Comparison of ENCODE assay signal across 7 mouse cellular contexts in genomic region chr8:71779824-71780223, GRCm38 (mm10). TPM values are rescaled to one million over a fixed set of nuclear protein-coding genes. Genes with fewer than 3 reads are reported as not detected.
A peak's percentile ranks its signal among the peaks of the same experiment; 100 is the strongest.
DNase-seq lines count a peak whose midpoint lies in the region; ATAC-seq and TF ChIP-seq lines count a peak whose summit lies in the region.
"Not testable (repeated sequence)": the region's sequence is repeated elsewhere in the genome, so short reads cannot be mapped to it uniquely, and the experiment has no call there.

No protein-coding gene starts in this region.

- H3K4me1 ChIP-seq in embryonic facial prominence, embryonic 12.5 days; hindbrain, embryonic 14.5 days (replicated peaks; ENCODE audit: control insufficient read depth, insufficient read depth, low read length); kidney, postnatal 0 days (replicated peaks; ENCODE audit: insufficient read depth, low read length); lung, embryonic 16.5 days (replicated peaks; ENCODE audit: control insufficient read depth, insufficient read depth, low read length); midbrain, embryonic 15.5 days; stomach, embryonic 16.5 days (ENCODE audit: control insufficient read depth, insufficient read depth, low read length): not testable (repeated sequence)

- not testable (repeated sequence) for H3K4me2 ChIP-seq in embryonic facial prominence, embryonic 12.5 days (replicated peaks); hindbrain, embryonic 14.5 days (replicated peaks); kidney, postnatal 0 days (ENCODE audit: low read length); lung, embryonic 16.5 days (ENCODE audit: low read depth, low read length); midbrain, embryonic 15.5 days; stomach, embryonic 16.5 days (ENCODE audit: low read depth, low read length)

- not testable (repeated sequence) for H3K27ac ChIP-seq in embryonic facial prominence, embryonic 12.5 days; hindbrain, embryonic 14.5 days; kidney, postnatal 0 days; lung, embryonic 16.5 days (ENCODE audit: low read length); midbrain, embryonic 15.5 days; stomach, embryonic 16.5 days (ENCODE audit: low read length)

- H3K4me3 ChIP-seq in embryonic facial prominence, embryonic 12.5 days; hindbrain, embryonic 14.5 days (replicated peaks; ENCODE audit: low read length); kidney, postnatal 0 days (replicated peaks; ENCODE audit: low read depth, low read length); lung, embryonic 16.5 days (ENCODE audit: low read length); midbrain, embryonic 15.5 days; stomach, embryonic 16.5 days (replicated peaks; ENCODE audit: low read length): not testable (repeated sequence)

- 0 out of 2 replicates have a peak, but pooled peaks have one; percentile 52 for ATAC-seq in embryonic facial prominence, embryonic 12.5 days (ENCODE audit: insufficient number of reproducible peaks, insufficient read depth, low FRiP score, low TSS enrichment)
- ATAC-seq in hindbrain, embryonic 14.5 days (ENCODE audit: low FRiP score): 0 out of 2 replicates have a peak, but pooled peaks have one; percentile 40
- ATAC-seq in kidney, postnatal 0 days (replicated peaks; ENCODE audit: low FRiP score, low read depth): peak; percentile 29; the same call in 1 of the 2 replicates
- ATAC-seq in lung, embryonic 16.5 days (ENCODE audit: low read depth): peak; percentile 84
- ATAC-seq in midbrain, embryonic 15.5 days (replicated peaks): 0 out of 2 replicates have a peak, but pooled peaks have one; percentile 27
- peak; percentile 61 for ATAC-seq in stomach, embryonic 16.5 days (ENCODE audit: insufficient read depth, low FRiP score)

- TF ChIP-seq CTCF in kidney, postnatal 0 days (IDR thresholded peaks at IDR 0.05; ENCODE audit: low read depth): not testable (repeated sequence)

- not testable (repeated sequence) for H3K36me3 ChIP-seq in embryonic facial prominence, embryonic 12.5 days; hindbrain, embryonic 14.5 days (replicated peaks; ENCODE audit: control insufficient read depth, insufficient read depth); kidney, postnatal 0 days (ENCODE audit: insufficient read depth, low read length); lung, embryonic 16.5 days (ENCODE audit: control insufficient read depth, insufficient read depth, low read length); midbrain, embryonic 15.5 days (replicated peaks); stomach, embryonic 16.5 days (ENCODE audit: control insufficient read depth, insufficient read depth, low read length)

- H3K27me3 ChIP-seq in embryonic facial prominence, embryonic 12.5 days; hindbrain, embryonic 14.5 days (ENCODE audit: control insufficient read depth, insufficient read depth, low read length); kidney, postnatal 0 days (ENCODE audit: insufficient read depth, low read length); lung, embryonic 16.5 days (ENCODE audit: control insufficient read depth, insufficient read depth, low read depth, low read length); midbrain, embryonic 15.5 days (replicated peaks); stomach, embryonic 16.5 days (ENCODE audit: control insufficient read depth, insufficient read depth, low read length): not testable (repeated sequence)

- WGBS in embryonic facial prominence, embryonic 12.5 days: 85% methylated on average over 3 of the region's 4 CpGs
- 82% methylated on average over 2 of the region's 4 CpGs for WGBS in hindbrain, embryonic 14.5 days
- 81% methylated on average over 2 of the region's 4 CpGs for WGBS in kidney, postnatal 0 days
- 76% methylated on average over 2 of the region's 4 CpGs for WGBS in lung, embryonic 16.5 days
- 88% methylated on average over 2 of the region's 4 CpGs for WGBS in midbrain, embryonic 15.5 days
- 84% methylated on average over 2 of the region's 4 CpGs for WGBS in stomach, embryonic 16.5 days

- peak; percentile 80 for DNase-seq in heart, adult 11 months
- DNase-seq in hindbrain, embryonic 14.5 days (ENCODE audit: low spot score); kidney, postnatal 0 days (ENCODE audit: low spot score): not testable (repeated sequence)

- not testable (repeated sequence) for H3K9ac ChIP-seq in embryonic facial prominence, embryonic 12.5 days; hindbrain, embryonic 14.5 days; kidney, postnatal 0 days (ENCODE audit: low read depth, low read length); lung, embryonic 16.5 days (ENCODE audit: low read length); midbrain, embryonic 15.5 days; stomach, embryonic 16.5 days (ENCODE audit: low read length)

- not testable (repeated sequence) for H3K9me3 ChIP-seq in embryonic facial prominence, embryonic 12.5 days; hindbrain, embryonic 14.5 days (ENCODE audit: control insufficient read depth, low read length); kidney, postnatal 0 days (replicated peaks; ENCODE audit: low read length); lung, embryonic 16.5 days (ENCODE audit: control insufficient read depth, low read length); midbrain, embryonic 15.5 days; stomach, embryonic 16.5 days (replicated peaks; ENCODE audit: control insufficient read depth, low read length)

RNA-seq across cellular contexts. Expression of gene Fcho1, which starts 54.3 kb away (rescaled TPM):
- 7.4 and 8.3 TPM in 2 replicates for polyA plus RNA-seq in embryonic facial prominence, embryonic 12.5 days (2016; fragmentation: Nextera tagmentation; extraction: Ambion mirVana)
- polyA plus RNA-seq in hindbrain, embryonic 14.5 days (2014; fragmentation: Nextera tagmentation; extraction: Ambion mirVana): 57.3 and 61.0 TPM in 2 replicates
- polyA plus RNA-seq in kidney, postnatal 0 days (2015; fragmentation: Nextera tagmentation; extraction: Ambion mirVana): 3.4 and 4.1 TPM in 2 replicates
- 6.5 and 8.0 TPM in 2 replicates for polyA plus RNA-seq in lung, embryonic 16.5 days (2015; fragmentation: Nextera tagmentation; extraction: Ambion mirVana)
- polyA plus RNA-seq in midbrain, embryonic 15.5 days (2015; fragmentation: Nextera tagmentation; extraction: Ambion mirVana): 96.0 and 102 TPM in 2 replicates
- 6.1 and 7.0 TPM in 2 replicates for polyA plus RNA-seq in stomach, embryonic 16.5 days (2015; fragmentation: Nextera tagmentation; extraction: Ambion mirVana)

Comparison
In these comparisons a context has a peak if more than half of its experiments do, and no peak if none do; other contexts are left out.
1. ATAC-seq: peak in every context shown above with its lines; median percentile 84 in lung, embryonic 16.5 days; 61 in stomach, embryonic 16.5 days; 52 in embryonic facial prominence, embryonic 12.5 days; 40 in hindbrain, embryonic 14.5 days; 29 in kidney, postnatal 0 days; 27 in midbrain, embryonic 15.5 days.